Mouse (Mus musculus) embryonic facial prominence, embryonic 12.5 days (tissue): Measurements from ENCODE around the gene 1810010H24Rik. TPM values are rescaled to one million over a fixed set of nuclear protein-coding genes. Genes with fewer than 3 reads are reported as not detected.

Experiments used
- ATAC-seq: fragments of 200-750 bp; cut with Nextera tagmentation; 2 replicates; pipeline ENCODE4 v1.8.0; 2017; ENCODE audit not compliant: insufficient number of reproducible peaks, insufficient read depth, low FRiP score, low TSS enrichment
- H3K27ac ChIP-seq: fragments of 300-500 bp; sonication (generic); 2 replicates; pipeline ENCODE4 v1.5.1; 2016; ENCODE audit warnings: mild to moderate bottlenecking
- H3K27me3 ChIP-seq: fragments of 300-500 bp; sonication (generic); 2 replicates; pipeline ENCODE4 v1.6.1; 2016; ENCODE audit warnings: mild to moderate bottlenecking, moderate library complexity
- H3K36me3 ChIP-seq: fragments of 300-500 bp; sonication (generic); 2 replicates; pipeline ENCODE4 v1.6.1; 2016; ENCODE audit warnings: mild to moderate bottlenecking
- H3K4me1 ChIP-seq: fragments of 300-500 bp; sonication (generic); 2 replicates; pipeline ENCODE4 v1.6.1; 2016
- H3K4me2 ChIP-seq: fragments of 300-500 bp; sonication (generic); replicated peaks from 2 replicates; pipeline ENCODE4 v1.6.1; 2016; ENCODE audit warnings: mild to moderate bottlenecking, moderate library complexity
- H3K4me3 ChIP-seq: fragments of 300-500 bp; sonication (generic); 2 replicates; pipeline ENCODE4 v1.5.1; 2016; ENCODE audit warnings: mild to moderate bottlenecking
- H3K9ac ChIP-seq: fragments of 300-500 bp; sonication (generic); 2 replicates; pipeline ENCODE4 v1.6.1; 2016; ENCODE audit warnings: mild to moderate bottlenecking, moderate library complexity
- H3K9me3 ChIP-seq: fragments of 300-500 bp; sonication (generic); 2 replicates; pipeline ENCODE4 v1.6.1; 2016; ENCODE audit warnings: mild to moderate bottlenecking, moderate library complexity
- WGBS: fragments of 180-500 bp; shearing (Covaris S2); methylation state at CpG from one replicate; pipeline ENCODE4 v1.1.7; 2016; 5-methylcytosine and 5-hydroxymethylcytosine counted together
- polyA plus RNA-seq: library from polyadenylated mRNA; unstranded; fragments of >200 nt; fragmentation: Nextera tagmentation; extraction: Ambion mirVana; gene quantifications from 2 replicates; pipeline ENCODE4 v1.2.1, GENCODE M21; 2016

1810010H24Rik gene
- polyA plus RNA-seq, 1 experiment from 2014 or later, result 2.3 TPM

DNA sequence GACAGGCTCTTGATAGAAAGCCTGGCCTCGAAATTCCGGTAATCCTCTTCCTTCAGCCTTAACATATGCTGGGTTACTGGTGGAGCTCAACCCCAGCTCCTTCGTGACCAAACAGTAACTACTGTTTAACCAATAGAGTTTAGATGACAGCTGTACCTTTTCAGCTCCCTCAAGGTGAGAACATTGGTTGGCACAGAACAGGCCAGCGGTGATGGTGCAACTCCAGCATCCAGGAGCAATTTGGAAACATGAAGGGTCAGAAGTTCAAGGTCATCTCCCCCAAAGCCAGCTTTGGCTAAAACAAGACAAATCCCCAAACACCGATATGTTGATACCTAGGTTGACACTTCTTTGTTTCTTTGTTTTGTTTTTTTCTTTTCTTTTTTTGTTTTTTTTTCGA is 3.3 kb downstream of the 1810010H24Rik start:
- Histone ChIP-seq H3K4me2 (peak overlapping the region; percentile 64), H3K4me1 (peaks cover 30% of the 10 kb centered on the region), H3K4me3 (peak overlapping the region; percentile 64), H3K9me3 (no peaks in the 10 kb centered on the region), H3K36me3 (no peaks in the 10 kb centered on the region), H3K27ac (no peak overlapping the region), H3K27me3 (peaks cover 21% of the 10 kb centered on the region), H3K9ac (peak overlapping the region; percentile 70)
- ATAC-seq, result no peak
- WGBS, result 59% methylated on average over 6 of the region's 6 CpGs

- no peak overlapping the region for H3K4me3 ChIP-seq
- H3K27ac ChIP-seq, result no peak overlapping the region
- WGBS, result 52% methylated on average over 19 of the region's 19 CpGs
- no peaks in the 10 kb centered on the region for H3K9me3 ChIP-seq
- H3K27me3 ChIP-seq, result peaks cover 18% of the 10 kb centered on the region
- no peak overlapping the region for H3K4me2 ChIP-seq
- no peak overlapping the region for H3K9ac ChIP-seq
- H3K36me3 ChIP-seq, result no peaks in the 10 kb centered on the region
- H3K4me1 ChIP-seq, result peaks cover 25% of the 10 kb centered on the region
- ATAC-seq, result no peak
Measured at GRCm38 (mm10) chr11:107029536-107029935, 4.1 kb downstream of the 1810010H24Rik start.

GRCm38 (mm10) chr11:107031635-107032034 is 6.2 kb downstream of the 1810010H24Rik start:
- no peak for ATAC-seq
- Histone ChIP-seq H3K9ac (no peak overlapping the region), H3K27me3 (peaks cover 3% of the 10 kb centered on the region; the same call in 1 of the 2 replicates), H3K27ac (no peak overlapping the region), H3K4me2 (no peak overlapping the region), H3K4me3 (no peak overlapping the region), H3K36me3 (peaks cover 7% of the 10 kb centered on the region), H3K4me1 (0 out of 2 replicates have a peak, but pooled peaks cover 6% of the 10 kb centered on the region), H3K9me3 (no peaks in the 10 kb centered on the region)
- WGBS, result 44% methylated on average over 7 of the region's 7 CpGs

DNA sequence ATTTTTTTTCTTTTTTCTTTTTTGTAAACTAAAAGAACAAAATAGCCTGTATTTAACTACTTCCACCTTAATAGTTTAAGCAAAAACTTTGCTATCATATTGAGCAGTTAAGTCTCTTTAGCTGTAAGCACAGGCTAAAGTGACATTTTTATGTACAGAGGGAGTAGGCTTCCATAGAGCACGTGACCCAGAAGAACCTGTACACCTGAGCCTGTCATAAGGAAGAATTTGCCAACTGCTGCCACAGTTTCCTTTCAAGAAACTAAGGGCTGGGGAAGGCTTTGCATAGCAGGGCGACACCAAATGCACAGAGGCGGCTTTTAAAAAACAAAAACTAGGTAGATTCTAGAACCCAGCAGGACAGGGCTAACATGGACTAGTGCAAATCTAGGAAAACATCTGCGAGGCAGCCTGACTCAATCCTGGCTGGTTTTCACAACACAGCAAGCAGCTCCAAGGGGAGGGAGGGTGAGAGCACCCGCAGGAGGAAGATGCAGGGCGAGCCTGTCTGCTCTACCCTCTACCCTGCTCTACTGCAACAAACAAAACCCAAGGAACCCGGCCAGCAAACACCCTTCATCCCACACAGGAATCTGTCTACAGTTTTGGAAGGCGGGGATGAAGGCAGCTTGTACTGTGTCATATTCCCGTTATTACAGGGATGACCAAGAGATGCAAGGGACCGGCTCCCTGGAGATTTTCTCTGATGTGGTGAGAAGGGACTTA is 8.8 kb downstream of the 1810010H24Rik start:
- ATAC-seq, result no peak
- H3K36me3 ChIP-seq, result peaks cover 33% of the 10 kb centered on the region
- H3K4me2 ChIP-seq, result no peak overlapping the region
- H3K4me1 ChIP-seq, result no peaks in the 10 kb centered on the region
- no peak overlapping the region for H3K27ac ChIP-seq
- no peaks in the 10 kb centered on the region for H3K9me3 ChIP-seq
- H3K4me3 ChIP-seq, result no peak overlapping the region
- no peaks in the 10 kb centered on the region for H3K27me3 ChIP-seq
- H3K9ac ChIP-seq, result no peak overlapping the region
- WGBS, result 85% methylated on average over 10 of the region's 10 CpGs

DNA sequence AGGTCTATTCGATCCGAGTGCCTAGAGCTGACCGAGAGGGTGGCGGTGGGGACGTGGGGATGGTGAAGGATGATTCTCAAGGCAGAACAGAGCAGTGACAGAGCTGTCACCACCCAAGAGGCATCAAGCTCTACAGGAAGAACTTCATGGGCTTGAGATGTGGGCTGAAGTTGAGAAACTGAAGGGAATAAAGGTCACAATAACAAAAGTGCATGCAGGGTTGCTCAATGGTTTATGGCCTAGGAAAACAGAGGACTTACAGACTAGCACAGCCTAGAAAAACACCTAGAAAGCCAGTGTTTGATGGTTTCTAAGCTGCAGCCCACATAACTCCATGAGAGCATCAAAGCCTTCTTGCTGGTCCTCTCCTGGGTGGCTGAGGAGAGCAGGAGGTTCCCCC is 13.9 kb downstream of the 1810010H24Rik start:
- no peaks in the 10 kb centered on the region for H3K4me1 ChIP-seq
- no peak overlapping the region for H3K4me3 ChIP-seq
- no peak overlapping the region for H3K4me2 ChIP-seq
- WGBS, result 94% methylated on average over 5 of the region's 5 CpGs
- H3K36me3 ChIP-seq, result peaks cover 76% of the 10 kb centered on the region
- H3K9me3 ChIP-seq, result no peaks in the 10 kb centered on the region
- ATAC-seq, result no peak
- no peak overlapping the region for H3K27ac ChIP-seq
- H3K27me3 ChIP-seq, result no peaks in the 10 kb centered on the region
- no peak overlapping the region for H3K9ac ChIP-seq

- no peak for ATAC-seq
- no peaks in the 10 kb centered on the region for H3K27me3 ChIP-seq
- no peaks in the 10 kb centered on the region for H3K4me1 ChIP-seq
- no peaks in the 10 kb centered on the region for H3K9me3 ChIP-seq
- H3K4me3 ChIP-seq, result no peak overlapping the region
- peaks cover 81% of the 10 kb centered on the region for H3K36me3 ChIP-seq
- no peak overlapping the region for H3K9ac ChIP-seq
- H3K4me2 ChIP-seq, result no peak overlapping the region
- WGBS, result 94% methylated on average over 3 of the region's 3 CpGs
- H3K27ac ChIP-seq, result no peak overlapping the region
Measured at GRCm38 (mm10) chr11:107041396-107041795, 15.9 kb downstream of the 1810010H24Rik start.

DNA sequence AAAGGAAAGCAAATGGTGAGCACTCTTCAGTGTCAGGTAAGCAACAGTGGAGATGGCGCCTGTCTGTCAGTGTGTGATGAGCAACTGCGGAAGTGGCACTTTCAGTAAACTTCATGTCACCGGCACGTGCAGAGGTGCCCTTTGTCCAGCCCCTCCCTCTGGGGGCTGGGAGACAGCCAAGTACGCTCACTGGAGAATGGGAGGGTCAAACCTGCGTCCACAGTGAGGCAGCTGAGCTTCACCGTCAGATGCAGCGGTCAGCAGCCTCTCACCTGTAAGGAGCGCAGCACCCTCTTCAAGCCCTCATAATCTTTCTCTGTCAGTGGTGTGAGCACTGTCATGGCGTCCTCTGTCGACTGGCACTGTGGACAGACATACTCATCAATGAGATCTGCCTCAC is 17.9 kb downstream of the 1810010H24Rik start:
- no peaks in the 10 kb centered on the region for H3K4me1 ChIP-seq
- H3K9ac ChIP-seq, result no peak overlapping the region
- H3K9me3 ChIP-seq, result no peaks in the 10 kb centered on the region
- no peaks in the 10 kb centered on the region for H3K27me3 ChIP-seq
- H3K4me2 ChIP-seq, result no peak overlapping the region
- H3K36me3 ChIP-seq, result peaks cover 74% of the 10 kb centered on the region
- ATAC-seq, result no peak
- WGBS, result 95% methylated on average over 11 of the region's 11 CpGs
- no peak overlapping the region for H3K27ac ChIP-seq
- H3K4me3 ChIP-seq, result no peak overlapping the region

DNA sequence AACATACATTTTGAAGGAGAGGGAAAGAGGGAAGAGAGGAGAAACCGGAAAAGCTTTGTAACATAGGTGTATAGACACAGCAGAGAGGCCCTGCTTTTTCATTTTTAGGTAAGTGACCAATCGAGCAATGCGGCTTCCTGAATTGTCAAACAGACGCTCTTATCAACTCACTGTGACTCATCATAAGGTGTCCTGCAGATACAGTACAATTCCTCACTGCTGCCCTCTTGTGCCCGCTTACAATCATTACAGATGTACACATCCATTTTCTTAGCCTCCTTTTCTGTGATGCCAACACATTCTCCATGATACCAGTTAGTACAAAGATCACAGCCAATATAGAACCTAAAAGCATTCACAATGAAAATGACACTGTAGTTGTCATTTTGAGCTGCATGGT is 18.8 kb downstream of the 1810010H24Rik start:
- no peak for ATAC-seq

GRCm38 (mm10) chr11:107045546-107045945 is 20.1 kb downstream of the 1810010H24Rik start:
- Histone ChIP-seq H3K27ac (no peak overlapping the region), H3K9me3 (no peaks in the 10 kb centered on the region), H3K9ac (no peak overlapping the region), H3K4me1 (no peaks in the 10 kb centered on the region), H3K27me3 (no peaks in the 10 kb centered on the region), H3K36me3 (peaks cover 55% of the 10 kb centered on the region), H3K4me2 (no peak overlapping the region), H3K4me3 (no peak overlapping the region)
- WGBS, result 91% methylated on average over 4 of the region's 4 CpGs
- ATAC-seq, result no peak

More for the DNA sequence above, 18.8 kb downstream of the 1810010H24Rik start:
- Histone ChIP-seq H3K27ac (no peak overlapping the region), H3K27me3 (no peaks in the 10 kb centered on the region), H3K9me3 (no peaks in the 10 kb centered on the region), H3K4me2 (no peak overlapping the region), H3K36me3 (peaks cover 65% of the 10 kb centered on the region), H3K9ac (no peak overlapping the region), H3K4me1 (no peaks in the 10 kb centered on the region), H3K4me3 (no peak overlapping the region)
- 61% methylated on average over 5 of the region's 5 CpGs for WGBS

- no peaks in the 10 kb centered on the region for H3K9me3 ChIP-seq
- H3K4me2 ChIP-seq, result no peak overlapping the region
- ATAC-seq, result no peak
- H3K27ac ChIP-seq, result no peak overlapping the region
- no peaks in the 10 kb centered on the region for H3K4me1 ChIP-seq
- H3K27me3 ChIP-seq, result no peaks in the 10 kb centered on the region
- peaks cover 52% of the 10 kb centered on the region for H3K36me3 ChIP-seq
- 90% methylated on average over 15 of the region's 15 CpGs for WGBS
- H3K4me3 ChIP-seq, result no peak overlapping the region
- H3K9ac ChIP-seq, result no peak overlapping the region
Measured at GRCm38 (mm10) chr11:107046766-107047620, 21.5 kb downstream of the 1810010H24Rik start.

DNA sequence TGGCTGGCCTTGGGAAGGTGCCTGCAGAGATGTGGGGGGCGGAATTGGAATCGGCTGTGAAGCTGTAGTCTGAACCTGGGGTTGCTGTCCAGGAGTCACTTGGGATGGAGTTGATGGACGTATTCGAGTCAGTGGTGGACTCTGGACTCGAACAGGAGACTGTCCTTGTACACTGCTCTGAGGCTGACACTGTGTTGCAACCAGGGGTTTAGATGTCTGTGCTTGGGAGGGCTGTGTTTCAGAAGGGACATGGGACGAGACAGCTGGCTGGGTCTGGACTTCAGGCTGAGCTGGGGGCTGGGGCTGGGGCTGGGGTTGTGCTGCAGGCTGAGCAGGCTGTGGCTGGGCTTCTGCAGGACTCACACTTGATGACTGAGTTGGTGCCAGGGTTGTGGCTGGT is 29.4 kb downstream of the 1810010H24Rik start:
- Histone ChIP-seq H3K9me3 (no peaks in the 10 kb centered on the region), H3K4me3 (no peak overlapping the region), H3K9ac (no peak overlapping the region), H3K4me2 (no peak overlapping the region), H3K36me3 (peaks cover 87% of the 10 kb centered on the region), H3K27me3 (no peaks in the 10 kb centered on the region), H3K27ac (no peak overlapping the region), H3K4me1 (no peaks in the 10 kb centered on the region)
- WGBS, result 92% methylated on average over 6 of the region's 6 CpGs
- no peak for ATAC-seq

GRCm38 (mm10) chr11:107057391-107057790 is 31.9 kb downstream of the 1810010H24Rik start:
- H3K36me3 ChIP-seq, result peaks cover 96% of the 10 kb centered on the region
- no peak overlapping the region for H3K9ac ChIP-seq
- no peak overlapping the region for H3K4me3 ChIP-seq
- no peaks in the 10 kb centered on the region for H3K4me1 ChIP-seq
- ATAC-seq, result no peak
- H3K27ac ChIP-seq, result no peak overlapping the region
- no peaks in the 10 kb centered on the region for H3K27me3 ChIP-seq
- WGBS, result 89% methylated on average over 6 of the region's 6 CpGs
- no peaks in the 10 kb centered on the region for H3K9me3 ChIP-seq
- H3K4me2 ChIP-seq, result no peak overlapping the region
